Mouse (Mus musculus) ES-Bruce4 (cell line): ENCODE measurements around the gene Prdm11. TPM values are rescaled to one million over a fixed set of nuclear protein-coding genes. Genes with fewer than 3 reads are reported as not detected.

Experiments
- H3K27ac ChIP-seq: 2 replicates; pipeline ENCODE4 v1.5.1; 2012; ENCODE audit warnings: low read length, inconsistent platforms; ENCODE audit not compliant: insufficient read depth
- H3K27me3 ChIP-seq: 2 replicates; pipeline ENCODE4 v1.6.1; 2012; ENCODE audit warnings: mild to moderate bottlenecking, low read length, inconsistent platforms; ENCODE audit not compliant: control insufficient read depth, poor library complexity, insufficient read depth, severe bottlenecking
- H3K36me3 ChIP-seq: 2 replicates; pipeline ENCODE4 v1.6.1; 2012; ENCODE audit warnings: inconsistent platforms, mild to moderate bottlenecking, low read length, moderate library complexity; ENCODE audit not compliant: control insufficient read depth, poor library complexity, insufficient read depth, severe bottlenecking
- H3K4me1 ChIP-seq: one replicate; pipeline ENCODE4 v1.8.1; 2011; ENCODE audit warnings: low read length; ENCODE audit not compliant: control insufficient read depth, insufficient read depth
- H3K4me3 ChIP-seq: 2 replicates; pipeline ENCODE4 v1.5.1; 2011; ENCODE audit warnings: low read depth, mild to moderate bottlenecking, low read length
- H3K9ac ChIP-seq: 2 replicates; pipeline ENCODE4 v1.6.1; 2012; ENCODE audit warnings: low read depth, mild to moderate bottlenecking, inconsistent platforms; ENCODE audit not compliant: poor library complexity, severe bottlenecking
- H3K9me3 ChIP-seq: replicated peaks from 2 replicates; pipeline ENCODE4 v1.6.1; 2012; ENCODE audit warnings: mild to moderate bottlenecking, low read length, inconsistent platforms; ENCODE audit not compliant: control insufficient read depth, poor library complexity, insufficient read depth, severe bottlenecking
- CTCF ChIP-seq: IDR thresholded peaks from one replicate; pipeline ENCODE4 v1.8.1; 2011; ENCODE audit warnings: low read depth, low read length
- EP300 ChIP-seq: IDR thresholded peaks from 2 replicates; pipeline ENCODE4 v1.6.1; 2011; ENCODE audit warnings: low read depth, low read length; ENCODE audit not compliant: insufficient read depth
- POLR2A ChIP-seq: IDR thresholded peaks from one replicate; pipeline ENCODE4 v1.8.1; 2011; ENCODE audit warnings: low read length; ENCODE audit not compliant: insufficient read depth
- polyA plus RNA-seq: library from polyadenylated mRNA; stranded (reverse); fragments of >200 nt; gene quantifications from 2 replicates; pipeline ENCODE4 v1.2.4, GENCODE M21; 2011; ENCODE audit warnings: low read depth; ENCODE audit not compliant: missing spikeins, insufficient read depth, insufficient read length

The Prdm11 gene
- polyA plus RNA-seq, 1 experiment, result 2.1 TPM

DNA sequence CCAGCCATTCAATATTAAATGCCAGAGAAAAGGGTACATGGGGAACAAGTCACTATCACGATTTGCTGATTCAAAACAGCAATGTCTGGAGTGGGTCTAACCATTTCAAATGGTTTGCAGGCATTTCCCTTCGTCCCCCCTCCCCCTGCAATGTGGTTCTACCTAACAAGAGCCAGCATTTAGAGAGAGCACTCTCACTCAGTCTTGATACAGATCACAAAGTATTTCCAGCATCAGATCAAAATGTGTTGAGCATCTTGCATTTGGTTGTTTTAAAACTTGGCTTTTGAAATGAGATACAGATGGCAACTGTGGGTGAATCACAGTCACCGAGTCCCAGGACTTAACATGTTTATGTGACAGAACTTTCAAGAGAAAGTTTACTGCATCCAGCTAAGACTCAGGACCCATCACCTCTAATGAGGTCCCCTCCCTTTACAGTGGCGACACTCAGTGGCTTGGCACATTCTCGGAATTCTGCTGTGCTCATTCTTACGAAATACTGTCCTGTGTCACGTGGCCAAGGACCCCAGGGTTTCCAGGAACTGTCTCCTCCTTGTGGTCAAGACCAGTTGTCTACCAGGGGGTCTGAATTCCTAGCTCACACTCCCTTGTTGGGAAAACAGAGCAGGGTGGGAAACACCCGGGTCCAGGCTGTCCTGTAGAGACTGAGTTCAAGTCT lies 63.2 kb downstream of the Prdm11 start:
- no peaks in the 10 kb centered on the region for H3K9me3 ChIP-seq
- no peak overlapping the region for H3K27ac ChIP-seq
- H3K4me1 ChIP-seq, result no peaks in the 10 kb centered on the region
- no peak overlapping the region for H3K4me3 ChIP-seq
- H3K9ac ChIP-seq, result no peak overlapping the region
- H3K36me3 ChIP-seq, result no peaks in the 10 kb centered on the region
- TF ChIP-seq CTCF, result no peak
- no peak for TF ChIP-seq EP300
- TF ChIP-seq POLR2A, result no peak
- H3K27me3 ChIP-seq, result no peaks in the 10 kb centered on the region

DNA sequence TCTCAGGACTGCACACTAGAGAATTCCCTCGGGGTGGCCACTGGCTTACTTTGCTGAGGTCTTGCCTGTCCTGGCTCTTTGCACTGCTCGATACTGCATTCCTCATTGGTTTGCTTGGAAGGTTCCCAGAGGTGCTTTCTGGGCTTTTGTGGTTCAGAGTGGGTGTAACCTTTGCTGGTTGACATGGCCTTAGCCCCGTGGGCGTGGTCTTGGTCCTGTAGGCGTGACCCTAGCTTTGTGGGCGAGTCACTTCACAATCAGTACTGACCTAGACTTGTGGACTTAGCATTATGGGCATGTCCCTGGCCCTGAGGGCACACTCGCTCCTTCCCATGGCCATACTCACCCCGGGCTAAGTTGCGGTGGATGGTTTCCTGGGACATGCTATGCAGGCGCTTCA lies 65.8 kb downstream of the Prdm11 start:
- Histone ChIP-seq H3K36me3 (no peaks in the 10 kb centered on the region), H3K9ac (no peak overlapping the region), H3K9me3 (no peaks in the 10 kb centered on the region), H3K4me3 (no peak overlapping the region), H3K4me1 (no peaks in the 10 kb centered on the region), H3K27me3 (no peaks in the 10 kb centered on the region), H3K27ac (no peak overlapping the region)
- TF ChIP-seq CTCF, result no peak
- TF ChIP-seq POLR2A, result no peak
- TF ChIP-seq EP300, result no peak

DNA sequence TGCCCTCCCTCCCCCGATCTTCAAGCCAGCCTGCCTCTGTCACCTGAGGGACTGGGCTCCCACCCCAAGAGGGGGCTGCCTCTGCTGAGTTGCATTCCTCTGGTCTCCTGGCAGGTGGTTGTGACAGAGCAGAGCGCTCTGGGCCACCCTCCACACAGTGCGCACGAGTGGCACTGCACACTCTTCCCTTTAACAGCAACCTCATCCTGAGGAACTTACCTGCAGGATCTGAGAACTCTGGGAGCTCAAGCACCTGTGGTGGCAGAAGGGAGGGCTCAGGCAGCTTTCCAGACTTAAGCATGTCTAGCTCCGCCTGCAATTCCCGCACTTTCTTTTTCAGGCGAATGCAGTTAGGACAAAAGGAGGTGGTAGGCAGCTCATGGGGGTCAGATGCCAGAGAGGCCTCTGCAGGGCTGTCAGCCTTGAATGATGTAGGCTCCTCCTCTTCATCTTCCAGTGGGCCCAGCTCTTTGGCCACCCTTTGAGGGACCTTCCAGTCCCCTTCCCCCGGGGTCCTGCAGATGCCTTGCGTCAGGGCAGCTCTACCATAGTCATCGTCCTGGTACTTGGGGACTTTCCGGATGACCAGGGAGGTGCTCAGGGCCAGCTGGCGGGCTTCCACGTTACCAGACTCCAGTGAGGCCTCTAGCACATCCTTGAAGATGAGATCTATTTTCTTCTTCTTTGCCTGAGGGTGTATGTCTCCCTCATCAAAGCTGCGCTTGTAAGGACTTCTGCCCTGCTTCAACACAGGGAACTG lies 70.8 kb downstream of the Prdm11 start:
- H3K36me3 ChIP-seq, result no peaks in the 10 kb centered on the region
- H3K9me3 ChIP-seq, result no peaks in the 10 kb centered on the region
- H3K27me3 ChIP-seq, result no peaks in the 10 kb centered on the region
- H3K9ac ChIP-seq, result no peak overlapping the region
- no peak overlapping the region for H3K4me3 ChIP-seq
- no peak for TF ChIP-seq CTCF
- TF ChIP-seq POLR2A, result no peak
- TF ChIP-seq EP300, result no peak
- H3K4me1 ChIP-seq, result peaks cover 1% of the 10 kb centered on the region
- H3K27ac ChIP-seq, result no peak overlapping the region

DNA sequence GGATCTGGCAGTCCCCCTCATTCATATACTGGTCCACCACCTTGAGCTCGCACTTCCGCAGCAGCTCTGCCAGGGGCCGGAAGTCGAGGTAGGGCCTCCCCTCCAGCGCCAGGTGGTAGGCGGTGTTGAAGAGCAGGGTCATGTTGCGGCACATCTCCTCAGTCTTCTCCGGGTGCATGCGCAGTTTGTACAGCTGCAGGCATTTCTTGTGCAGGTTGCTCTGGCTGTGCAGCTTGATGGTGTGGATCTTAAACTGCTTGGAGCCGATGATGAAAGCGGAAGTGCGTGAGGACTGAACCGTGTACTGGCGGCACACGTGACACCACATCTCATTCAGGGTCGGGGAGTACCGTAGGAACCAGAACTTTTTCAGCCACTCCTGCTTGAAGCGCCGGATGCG lies 72.3 kb downstream of the Prdm11 start:
- Histone ChIP-seq H3K4me1 (peaks cover 1% of the 10 kb centered on the region), H3K27me3 (no peaks in the 10 kb centered on the region), H3K9me3 (no peaks in the 10 kb centered on the region), H3K4me3 (peak overlapping the region; percentile 7), H3K36me3 (no peaks in the 10 kb centered on the region), H3K9ac (no peak overlapping the region), H3K27ac (no peak overlapping the region)
- TF ChIP-seq EP300, result no peak
- TF ChIP-seq CTCF, result no peak
- no peak for TF ChIP-seq POLR2A

DNA sequence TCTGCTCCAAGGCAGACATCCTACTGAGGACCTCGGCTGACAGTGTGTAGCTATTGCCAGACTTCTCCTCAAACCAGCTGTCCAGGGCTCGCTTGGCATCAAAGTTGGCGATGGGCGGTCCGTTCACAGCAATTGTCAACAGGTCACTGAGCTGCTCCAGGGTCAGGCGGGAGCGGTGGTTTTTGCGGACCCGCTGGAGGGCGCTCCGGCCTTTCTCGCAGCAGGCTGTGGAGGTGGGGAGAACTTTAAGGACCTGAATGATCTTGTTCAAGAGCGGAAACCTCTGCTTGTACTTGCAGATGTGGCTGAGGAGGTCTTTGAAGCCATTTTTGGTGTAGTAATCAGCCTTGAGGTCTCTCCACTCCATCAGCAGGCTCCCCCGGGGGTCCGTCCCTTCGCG lies 73.9 kb downstream of the Prdm11 start:
- Histone ChIP-seq H3K36me3 (no peaks in the 10 kb centered on the region), H3K9ac (no peak overlapping the region)

DNA sequence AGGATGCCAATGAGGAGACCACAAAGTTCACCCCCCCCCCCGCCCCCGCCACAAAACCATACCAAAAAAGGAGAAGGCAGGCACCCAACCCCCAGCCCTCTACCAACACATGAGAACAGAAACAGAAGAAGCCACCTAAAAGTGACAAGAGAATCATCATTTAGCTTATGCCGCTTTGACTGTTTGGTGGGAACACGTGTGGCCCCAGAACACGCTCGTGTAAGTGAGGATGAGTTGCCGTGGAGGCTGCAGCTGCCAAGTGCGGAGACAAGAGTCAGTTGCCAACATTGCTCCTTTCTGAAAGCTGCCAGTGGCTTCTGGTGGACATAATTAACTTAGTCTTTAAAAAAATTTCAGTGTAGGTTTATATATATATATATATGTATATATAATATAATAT lies 74.4 kb downstream of the Prdm11 start:
- no peaks in the 10 kb centered on the region for H3K9me3 ChIP-seq
- peaks cover 3% of the 10 kb centered on the region for H3K4me1 ChIP-seq
- no peaks in the 10 kb centered on the region for H3K36me3 ChIP-seq
- H3K27me3 ChIP-seq, result no peaks in the 10 kb centered on the region
- no peak overlapping the region for H3K9ac ChIP-seq
- no peak overlapping the region for H3K4me3 ChIP-seq
- TF ChIP-seq EP300 (no peak), CTCF (no peak), POLR2A (no peak)
- no peak overlapping the region for H3K27ac ChIP-seq

More for the DNA sequence above, 73.9 kb downstream of the Prdm11 start:
- no peak for TF ChIP-seq POLR2A
- peak; percentile 28 for TF ChIP-seq CTCF
- TF ChIP-seq EP300, result no peak
- no peaks in the 10 kb centered on the region for H3K27me3 ChIP-seq
- H3K27ac ChIP-seq, result no peak overlapping the region
- no peak overlapping the region for H3K4me3 ChIP-seq
- peaks cover 3% of the 10 kb centered on the region for H3K4me1 ChIP-seq
- H3K9me3 ChIP-seq, result no peaks in the 10 kb centered on the region
